Mouse (Mus musculus) neural tube, embryonic 11.5 days (tissue): Measurements from ENCODE around the gene Ccl17. TPM values are rescaled to one million over a fixed set of nuclear protein-coding genes. Genes with fewer than 3 reads are reported as not detected.
A peak's percentile ranks its signal among the peaks of the same experiment; 100 is the strongest.

Experiments used
- ATAC-seq: fragments of 200-750 bp; cut with Nextera tagmentation; 2 replicates; pipeline ENCODE4 v1.8.0; 2017; ENCODE audit warnings: moderate number of reproducible peaks, mild to moderate bottlenecking, moderate TSS enrichment, moderate library complexity; ENCODE audit not compliant: insufficient read depth, low FRiP score, low TSS enrichment
- DNase-seq: peaks from one replicate; pipeline ENCODE4 v3.0.0-alpha.2; 2015; ENCODE audit warnings: low spot score
- H3K27ac ChIP-seq: fragments of 300-500 bp; sonication (generic); 2 replicates; pipeline ENCODE4 v1.5.1; 2014; ENCODE audit warnings: low read depth, mild to moderate bottlenecking, low read length
- H3K27me3 ChIP-seq: fragments of 300-500 bp; sonication (generic); 2 replicates; pipeline ENCODE4 v1.6.1; 2014; ENCODE audit warnings: mild to moderate bottlenecking, low read length, mixed read lengths; ENCODE audit not compliant: control insufficient read depth, insufficient read depth
- H3K36me3 ChIP-seq: fragments of 300-500 bp; sonication (generic); 2 replicates; pipeline ENCODE4 v1.6.1; 2014; ENCODE audit warnings: mild to moderate bottlenecking, low read length, moderate library complexity, mixed read lengths; ENCODE audit not compliant: control insufficient read depth, insufficient read depth
- H3K4me1 ChIP-seq: fragments of 300-500 bp; sonication (generic); 2 replicates; pipeline ENCODE4 v1.6.1; 2014; ENCODE audit warnings: low read length, mixed read lengths; ENCODE audit not compliant: control insufficient read depth, insufficient read depth
- H3K4me2 ChIP-seq: fragments of 300-500 bp; sonication (generic); 2 replicates; pipeline ENCODE4 v1.6.1; 2014; ENCODE audit warnings: low read depth, mild to moderate bottlenecking, moderate library complexity
- H3K4me3 ChIP-seq: fragments of 300-500 bp; sonication (generic); 2 replicates; pipeline ENCODE4 v1.5.1; 2014; ENCODE audit warnings: low read depth, low read length
- H3K9ac ChIP-seq: fragments of 300-500 bp; sonication (generic); 2 replicates; pipeline ENCODE4 v1.6.1; 2014; ENCODE audit warnings: mild to moderate bottlenecking, low read length
- H3K9me3 ChIP-seq: fragments of 300-500 bp; sonication (generic); 2 replicates; pipeline ENCODE4 v1.6.1; 2016; ENCODE audit warnings: low read length; ENCODE audit not compliant: control insufficient read depth
- WGBS: fragments of 180-500 bp; shearing (Covaris S2); extraction: QIAGEN DNeasy Blood & Tissue Kit; methylation state at CpG from one replicate; pipeline ENCODE4 v1.1.7; 2014; 5-methylcytosine and 5-hydroxymethylcytosine counted together
- polyA plus RNA-seq: library from polyadenylated mRNA; unstranded; fragments of >200 nt; fragmentation: Nextera tagmentation; extraction: Ambion mirVana; gene quantifications from 2 replicates; pipeline ENCODE4 v1.2.1, GENCODE M21; 2014

Ccl17 gene
- polyA plus RNA-seq, 1 experiment from 2014 or later = not detected

DNA sequence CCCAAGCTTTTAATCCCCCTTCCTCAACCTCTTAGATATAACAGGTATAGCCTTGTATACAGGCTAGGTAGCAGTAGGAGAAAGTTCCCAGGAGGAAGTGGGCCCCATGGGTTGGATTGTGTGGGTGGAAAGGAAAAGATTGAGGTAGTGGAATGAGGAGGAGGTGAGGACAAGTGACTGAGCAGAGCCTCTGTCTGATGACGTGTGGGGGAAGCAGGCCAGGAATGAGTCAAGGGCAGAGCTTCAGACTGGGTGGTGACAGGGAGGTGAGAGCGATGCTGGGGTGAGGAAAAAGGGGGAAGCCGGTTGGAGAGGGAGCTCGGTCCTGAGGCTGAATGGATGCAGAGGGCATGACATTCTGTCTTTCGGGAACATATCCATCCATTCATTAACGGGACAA is 6.7 kb upstream of the Ccl17 start:
- H3K9ac ChIP-seq = no peak overlapping the region
- H3K36me3 ChIP-seq = no peaks in the 10 kb centered on the region
- no peaks in the 10 kb centered on the region for H3K9me3 ChIP-seq
- H3K27ac ChIP-seq = no peak overlapping the region
- ATAC-seq = no peak
- H3K4me1 ChIP-seq = no peaks in the 10 kb centered on the region
- 75% methylated on average over 6 of the region's 6 CpGs for WGBS
- no peak overlapping the region for H3K4me2 ChIP-seq
- no peak for DNase-seq
- H3K27me3 ChIP-seq = no peaks in the 10 kb centered on the region
- no peak overlapping the region for H3K4me3 ChIP-seq

DNA sequence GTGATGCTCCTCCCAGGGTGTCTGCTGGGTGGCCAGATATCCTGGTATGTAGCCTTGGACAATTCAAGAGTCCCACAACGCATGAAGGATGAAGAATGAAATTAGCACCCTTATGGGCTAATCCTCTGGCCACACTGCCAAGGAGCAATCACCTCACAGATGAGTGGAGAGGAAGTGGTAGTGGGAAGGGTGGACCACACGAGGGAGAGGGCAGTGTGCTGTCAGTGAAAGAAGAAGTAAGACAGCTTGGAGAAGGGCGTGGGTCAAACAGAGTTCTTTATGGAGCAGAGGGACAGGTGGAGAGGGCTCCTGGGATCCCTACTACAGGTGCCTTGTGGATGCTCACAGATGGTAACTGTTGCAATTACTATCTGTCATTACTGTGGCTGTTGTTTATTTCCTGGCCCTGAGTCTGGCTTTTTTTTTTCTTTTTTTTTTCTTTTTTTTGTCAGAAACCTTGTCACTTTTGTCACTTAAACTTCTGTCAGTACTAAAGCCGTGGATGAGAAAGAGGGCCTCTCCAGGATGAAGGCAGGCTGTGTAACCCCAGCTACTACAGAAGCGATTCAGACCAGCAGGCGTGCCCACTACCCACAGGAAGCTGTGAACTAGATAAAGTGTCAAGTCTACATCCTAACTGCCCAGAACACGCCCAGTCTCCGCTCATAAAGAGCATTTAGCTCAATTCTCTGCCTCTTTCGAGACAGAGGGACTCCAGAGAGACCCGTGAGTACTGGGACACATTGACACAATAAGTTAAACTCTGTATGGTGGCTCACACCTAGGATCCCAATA is 5.5 kb upstream of the Ccl17 start:
- no peak for ATAC-seq
- H3K9ac ChIP-seq = no peak overlapping the region
- no peaks in the 10 kb centered on the region for H3K4me1 ChIP-seq
- no peaks in the 10 kb centered on the region for H3K36me3 ChIP-seq
- no peak for DNase-seq
- no peaks in the 10 kb centered on the region for H3K9me3 ChIP-seq
- no peak overlapping the region for H3K4me3 ChIP-seq
- H3K4me2 ChIP-seq = no peak overlapping the region
- no peaks in the 10 kb centered on the region for H3K27me3 ChIP-seq
- H3K27ac ChIP-seq = no peak overlapping the region
- WGBS = 73% methylated on average over 10 of the region's 10 CpGs

DNA sequence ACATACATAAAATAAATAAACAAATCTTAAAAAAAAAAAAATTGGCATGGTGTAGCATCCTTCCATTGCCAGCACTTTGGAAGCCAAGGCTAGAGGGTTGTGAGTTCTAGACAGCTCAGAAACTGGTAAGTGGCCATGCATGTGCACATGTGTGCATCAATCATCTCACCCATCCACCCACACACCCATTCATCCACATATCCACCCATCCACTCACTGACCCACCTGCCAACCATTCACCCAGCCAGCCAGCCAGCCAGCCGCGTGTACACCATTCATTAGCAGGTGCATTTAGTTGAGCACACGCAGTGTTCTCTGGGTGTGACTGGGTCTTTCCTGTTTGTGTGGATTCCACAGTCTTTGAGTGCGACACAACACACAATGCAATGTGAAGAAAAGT is 4.4 kb upstream of the Ccl17 start:
- H3K4me2 ChIP-seq = no peak overlapping the region
- no peak overlapping the region for H3K4me3 ChIP-seq
- H3K9me3 ChIP-seq = no peaks in the 10 kb centered on the region
- H3K27ac ChIP-seq = no peak overlapping the region
- no peaks in the 10 kb centered on the region for H3K4me1 ChIP-seq
- ATAC-seq (no peak), DNase-seq (no peak)
- no peak overlapping the region for H3K9ac ChIP-seq
- no peaks in the 10 kb centered on the region for H3K27me3 ChIP-seq
- H3K36me3 ChIP-seq = no peaks in the 10 kb centered on the region
- WGBS = 62% methylated on average over 4 of the region's 4 CpGs

DNA sequence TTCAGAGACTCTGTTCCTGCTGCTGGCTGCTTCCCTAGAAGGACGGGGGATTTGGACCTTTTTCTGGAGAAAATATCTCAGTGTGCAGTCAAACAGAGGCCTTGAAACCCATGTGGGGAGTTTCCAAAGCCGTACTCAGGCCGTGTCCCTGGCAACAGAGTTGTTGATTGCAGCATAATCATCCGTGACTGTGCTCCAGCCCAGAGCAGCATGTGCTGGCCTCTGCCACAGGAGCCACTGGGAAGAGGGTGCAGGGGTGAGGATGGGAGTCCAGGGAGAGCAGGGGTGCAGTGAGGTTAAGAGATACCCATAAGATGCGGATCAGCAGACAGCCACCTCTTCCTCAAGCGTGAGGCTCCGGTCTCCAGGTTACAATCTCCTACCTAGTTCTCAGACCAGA is 2.7 kb upstream of the Ccl17 start:
- H3K27ac ChIP-seq = no peak overlapping the region

DNA sequence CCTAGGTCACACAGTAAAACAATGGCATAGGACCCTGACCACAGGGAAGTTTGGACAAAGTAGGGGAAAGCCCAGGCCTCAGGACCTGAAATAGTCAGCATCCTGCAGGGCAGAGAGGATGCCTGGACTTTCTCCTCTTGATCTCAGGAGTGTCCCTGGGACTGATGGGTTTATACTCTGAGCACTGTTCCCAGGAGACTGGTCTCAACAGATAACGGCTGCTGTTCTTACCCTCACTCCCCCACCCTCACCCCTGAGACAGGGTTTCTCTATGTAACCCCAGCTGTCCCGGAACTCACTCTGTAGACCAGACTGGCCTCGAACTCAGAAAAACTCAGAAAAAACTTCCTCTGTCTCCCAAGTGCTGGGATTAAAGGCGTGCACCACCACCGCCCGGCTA is 1.9 kb upstream of the Ccl17 start:
- 81% methylated on average over 6 of the region's 6 CpGs for WGBS

More for the DNA sequence above, 2.7 kb upstream of the Ccl17 start:
- Histone ChIP-seq H3K9me3 (no peaks in the 10 kb centered on the region), H3K9ac (no peak overlapping the region), H3K4me2 (no peak overlapping the region), H3K36me3 (no peaks in the 10 kb centered on the region), H3K4me1 (no peaks in the 10 kb centered on the region), H3K4me3 (no peak overlapping the region), H3K27me3 (no peaks in the 10 kb centered on the region)
- 54% methylated on average over 7 of the region's 7 CpGs for WGBS
- no peak for ATAC-seq
- DNase-seq = no peak

DNA sequence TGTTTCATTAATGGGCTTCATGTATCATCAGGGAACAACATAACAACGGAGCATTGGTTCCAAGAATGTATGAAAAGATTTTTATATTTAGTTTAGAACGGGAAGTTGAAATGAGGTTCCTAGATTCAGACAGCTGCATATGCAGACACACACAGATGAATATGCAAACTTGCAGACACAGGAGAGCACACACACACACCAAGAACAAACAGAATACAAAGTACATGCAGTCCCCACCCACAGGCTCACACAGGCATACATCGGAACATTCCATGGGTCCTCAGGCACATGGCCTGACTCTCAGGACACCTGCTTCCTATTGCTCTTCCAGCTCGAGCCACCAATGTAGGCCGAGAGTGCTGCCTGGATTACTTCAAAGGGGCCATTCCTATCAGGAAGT is 602 bp downstream of the Ccl17 start:
- ATAC-seq (no peak), DNase-seq (no peak)
- H3K4me1 ChIP-seq = no peaks in the 10 kb centered on the region
- H3K4me3 ChIP-seq = no peak overlapping the region
- H3K27ac ChIP-seq = no peak overlapping the region
- WGBS = 82% methylated on average over 5 of the region's 5 CpGs
- no peaks in the 10 kb centered on the region for H3K27me3 ChIP-seq
- no peaks in the 10 kb centered on the region for H3K9me3 ChIP-seq
- no peak overlapping the region for H3K9ac ChIP-seq
- no peaks in the 10 kb centered on the region for H3K36me3 ChIP-seq
- no peak overlapping the region for H3K4me2 ChIP-seq

More for the DNA sequence above, 1.9 kb upstream of the Ccl17 start:
- no peak for ATAC-seq
- Histone ChIP-seq H3K9ac (no peak overlapping the region), H3K4me1 (no peaks in the 10 kb centered on the region), H3K9me3 (no peaks in the 10 kb centered on the region), H3K4me2 (no peak overlapping the region), H3K27ac (no peak overlapping the region), H3K27me3 (no peaks in the 10 kb centered on the region), H3K36me3 (no peaks in the 10 kb centered on the region), H3K4me3 (no peak overlapping the region)
- DNase-seq = no peak

DNA sequence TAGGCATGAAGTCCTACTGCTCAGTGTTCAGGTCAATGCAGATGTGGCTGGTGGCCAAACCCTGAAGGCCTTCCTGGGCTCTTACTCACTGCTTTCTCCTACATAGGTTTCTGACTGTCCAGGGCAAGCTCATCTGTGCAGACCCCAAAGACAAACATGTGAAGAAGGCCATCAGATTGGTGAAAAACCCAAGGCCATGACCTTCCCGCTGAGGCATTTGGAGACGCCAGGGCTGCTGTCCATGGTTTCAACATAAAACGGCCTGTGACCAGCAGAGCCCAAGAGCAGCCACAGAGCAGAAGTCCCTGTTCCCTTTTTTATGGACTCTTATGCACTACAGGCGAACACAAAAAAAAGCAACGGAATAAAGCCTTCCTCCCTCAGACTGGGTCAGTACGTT is 1.4 kb downstream of the Ccl17 start:
- H3K9me3 ChIP-seq = no peaks in the 10 kb centered on the region
- no peaks in the 10 kb centered on the region for H3K36me3 ChIP-seq
- no peak overlapping the region for H3K4me3 ChIP-seq
- H3K4me2 ChIP-seq = no peak overlapping the region
- no peak for DNase-seq
- no peak overlapping the region for H3K9ac ChIP-seq
- ATAC-seq = no peak
- no peaks in the 10 kb centered on the region for H3K27me3 ChIP-seq
- no peak overlapping the region for H3K27ac ChIP-seq
- 75% methylated on average over 6 of the region's 6 CpGs for WGBS
- H3K4me1 ChIP-seq = no peaks in the 10 kb centered on the region

DNA sequence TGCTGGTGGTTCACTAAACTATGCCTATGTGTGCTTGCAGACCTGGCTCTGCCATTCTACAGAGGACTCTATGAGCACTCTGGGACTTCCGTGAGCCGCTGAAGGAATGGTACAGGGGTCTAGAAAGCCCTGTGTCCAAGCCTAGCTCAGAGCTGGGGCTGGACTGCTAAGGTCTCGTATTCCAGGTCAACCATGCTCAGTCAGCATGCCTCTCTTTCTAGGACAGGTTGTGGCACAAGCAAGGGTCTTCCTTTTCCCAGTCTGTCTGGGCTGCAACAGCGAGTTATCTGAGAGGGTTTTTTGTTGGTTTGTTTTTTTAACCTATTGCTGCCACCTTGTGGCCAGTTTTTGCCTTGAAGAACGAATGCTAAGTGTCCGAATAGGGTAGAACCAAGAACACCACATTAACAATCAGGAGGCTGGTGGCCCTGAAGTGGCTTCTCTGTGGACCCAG is 2.4 kb downstream of the Ccl17 start:
- no peaks in the 10 kb centered on the region for H3K9me3 ChIP-seq
- no peak overlapping the region for H3K4me3 ChIP-seq
- H3K4me1 ChIP-seq = no peaks in the 10 kb centered on the region
- no peak overlapping the region for H3K9ac ChIP-seq
- H3K27me3 ChIP-seq = no peaks in the 10 kb centered on the region
- H3K27ac ChIP-seq = no peak overlapping the region
- H3K36me3 ChIP-seq = no peaks in the 10 kb centered on the region
- peak; percentile 87 for DNase-seq
- ATAC-seq = peak; percentile 54
- no peak overlapping the region for H3K4me2 ChIP-seq
- 30% methylated on average over 6 of the region's 6 CpGs for WGBS

DNA sequence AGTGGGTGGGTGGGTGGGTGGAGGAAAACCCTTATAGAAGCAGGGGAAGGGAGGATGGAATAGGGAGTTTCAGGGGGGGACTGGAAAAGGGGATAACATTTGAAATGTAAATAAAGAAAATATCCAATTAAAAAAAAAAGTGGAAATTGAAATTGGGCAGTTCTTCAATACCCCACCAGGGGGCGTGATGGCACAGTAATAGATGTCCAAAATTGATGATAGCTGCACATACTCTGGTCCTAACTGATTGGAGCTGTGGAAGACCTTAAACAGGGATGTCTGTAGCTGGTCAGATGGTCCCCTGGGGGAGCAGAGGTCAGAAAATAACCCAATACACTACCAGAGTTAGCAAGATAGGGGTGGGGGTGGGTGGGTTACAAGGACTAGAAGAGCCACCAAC is 4.3 kb downstream of the Ccl17 start:
- no peak overlapping the region for H3K9ac ChIP-seq
- no peak for ATAC-seq
- peak; percentile 17 for DNase-seq

More for the DNA sequence above, 4.3 kb downstream of the Ccl17 start:
- Histone ChIP-seq H3K4me2 (no peak overlapping the region), H3K36me3 (no peaks in the 10 kb centered on the region), H3K27me3 (no peaks in the 10 kb centered on the region), H3K27ac (no peak overlapping the region), H3K4me3 (no peak overlapping the region), H3K9me3 (no peaks in the 10 kb centered on the region), H3K4me1 (no peaks in the 10 kb centered on the region)
- WGBS = 0% methylated on average over 1 of the region's 1 CpGs
